Mouse (Mus musculus) testis, adult 2 months (tissue): ENCODE measurements around the gene Prkar2b.

ENCODE experiments used
- CTCF ChIP-seq: fragments of 200-500 bp; IDR thresholded peaks from 2 replicates; pipeline ENCODE4 v1.5.1; 2012; ENCODE audit warnings: low read depth, mild to moderate bottlenecking, inconsistent platforms, low read length, moderate library complexity; ENCODE audit not compliant: control insufficient read depth, insufficient read depth, insufficient replicate concordance
- POLR2A ChIP-seq: fragments of 200-500 bp; IDR thresholded peaks from 2 replicates; pipeline ENCODE4 v1.6.1; 2012; ENCODE audit warnings: low read depth, mild to moderate bottlenecking, inconsistent platforms, low read length, moderate library complexity; ENCODE audit not compliant: control insufficient read depth

DNA sequence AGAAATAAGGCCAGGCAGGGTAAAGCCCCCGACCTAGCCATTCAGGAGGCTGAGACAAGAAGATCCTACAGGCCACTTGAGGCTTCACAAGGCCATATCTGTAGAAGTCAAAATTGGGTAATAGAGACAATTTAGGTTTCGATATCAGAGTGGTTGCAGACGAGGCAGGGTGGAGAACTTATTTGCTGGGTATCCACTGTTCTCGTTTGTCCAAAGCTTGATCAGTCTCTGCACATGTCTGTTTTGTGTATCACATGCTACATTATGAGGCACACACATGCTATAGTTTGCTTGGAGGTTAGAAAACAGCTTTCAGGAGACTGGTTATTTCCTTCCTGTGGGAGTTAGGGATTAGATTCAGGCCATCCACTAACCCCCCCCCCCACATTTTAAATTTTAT is 105.3 kb downstream of the Prkar2b start:
- TF ChIP-seq CTCF (no peak), POLR2A (no peak)
